Mouse (Mus musculus): ENCODE measurements around the gene 1700023F06Rik. TPM values are rescaled to one million over a fixed set of nuclear protein-coding genes. Genes with fewer than 3 reads are reported as not detected.

1700023F06Rik gene
- polyA plus RNA-seq, 1 experiment from 2014 or later, result 0.88 TPM

GRCm38 (mm10) chr11:103174891-103175391 lies 33.4 kb downstream of the 1700023F06Rik start:
- no peak overlapping the region for H3K4me2 ChIP-seq (ENCODE audit: low read length)
- DNase-seq (no peak), ATAC-seq (ENCODE audit: low FRiP score, low TSS enrichment) (no peak)
- no peaks in the 10 kb centered on the region for H3K9me3 ChIP-seq (ENCODE audit: control insufficient read depth, low read length)
- no peaks in the 10 kb centered on the region for H3K36me3 ChIP-seq (ENCODE audit: control insufficient read depth, insufficient read depth, low read length)
- H3K4me1 ChIP-seq (ENCODE audit: control insufficient read depth, insufficient read depth, low read length), result peaks cover 11% of the 10 kb centered on the region
- H3K4me3 ChIP-seq (replicated peaks; ENCODE audit: low read depth, low read length), result no peak overlapping the region
- no peak overlapping the region for H3K27ac ChIP-seq (replicated peaks; ENCODE audit: low read depth, low read length)
- 44% methylated on average over 8 of the region's 8 CpGs for WGBS
- no peak overlapping the region for H3K9ac ChIP-seq (replicated peaks; ENCODE audit: low read length)
- H3K27me3 ChIP-seq (ENCODE audit: control insufficient read depth, insufficient read depth, low read length), result peaks cover 17% of the 10 kb centered on the region

- ATAC-seq (ENCODE audit: low FRiP score, low TSS enrichment), result no peak
- WGBS, result 78% methylated on average over 5 of the region's 5 CpGs
- H3K9ac ChIP-seq (replicated peaks; ENCODE audit: low read length), result no peak overlapping the region
These were observed 33.9 kb downstream of the 1700023F06Rik start for GRCm38 (mm10) chr11:103174411-103174832.

DNA sequence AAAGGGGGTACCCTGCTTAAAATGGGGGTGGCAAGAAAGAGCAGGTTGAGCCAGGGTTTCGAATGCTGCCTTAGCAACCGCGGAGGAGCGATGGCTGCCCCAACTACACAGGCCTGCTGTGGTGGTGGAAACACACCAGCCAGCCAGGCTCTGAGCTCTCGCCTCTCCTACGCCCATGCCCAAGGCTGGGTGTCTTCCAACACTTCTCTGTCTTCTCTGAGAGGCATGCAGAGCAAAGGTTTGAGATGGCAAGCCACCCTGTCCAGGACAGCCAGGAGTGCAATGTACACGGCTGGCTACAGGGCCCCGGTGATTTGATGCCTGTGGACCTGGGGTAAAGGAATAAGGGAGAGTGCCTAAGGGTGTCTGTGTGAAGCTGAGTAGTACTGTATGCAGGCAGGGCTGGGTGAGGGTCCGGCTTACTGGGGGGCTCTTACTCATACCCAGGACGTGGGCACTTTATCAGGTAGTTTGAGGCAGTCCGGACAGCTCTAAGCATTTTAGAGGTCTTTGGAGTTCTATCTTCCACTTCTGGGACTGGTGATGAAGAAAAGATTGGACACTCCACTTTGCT lies 34.5 kb downstream of the 1700023F06Rik start:
- no peak for ATAC-seq (ENCODE audit: low FRiP score, low TSS enrichment)
- no peaks in the 10 kb centered on the region for H3K36me3 ChIP-seq (ENCODE audit: control insufficient read depth, insufficient read depth, low read length)
- H3K4me2 ChIP-seq (ENCODE audit: low read length), result no peak overlapping the region
- H3K4me1 ChIP-seq (ENCODE audit: control insufficient read depth, insufficient read depth, low read length), result peaks cover 17% of the 10 kb centered on the region
- H3K9ac ChIP-seq (replicated peaks; ENCODE audit: low read length), result no peak overlapping the region
- no peak overlapping the region for H3K27ac ChIP-seq (replicated peaks; ENCODE audit: low read depth, low read length)
- H3K9me3 ChIP-seq (ENCODE audit: control insufficient read depth, low read length), result no peaks in the 10 kb centered on the region
- DNase-seq, result no peak
- peaks cover 17% of the 10 kb centered on the region for H3K27me3 ChIP-seq (ENCODE audit: control insufficient read depth, insufficient read depth, low read length)
- no peak overlapping the region for H3K4me3 ChIP-seq (replicated peaks; ENCODE audit: low read depth, low read length)
- 93% methylated on average over 11 of the region's 11 CpGs for WGBS

More at GRCm38 (mm10) chr11:103174411-103174832, 33.9 kb downstream of the 1700023F06Rik start:
- H3K4me3 ChIP-seq (replicated peaks; ENCODE audit: low read depth, low read length), result no peak overlapping the region
- no peak overlapping the region for H3K27ac ChIP-seq (replicated peaks; ENCODE audit: low read depth, low read length)
- H3K9me3 ChIP-seq (ENCODE audit: control insufficient read depth, low read length), result no peaks in the 10 kb centered on the region
- H3K36me3 ChIP-seq (ENCODE audit: control insufficient read depth, insufficient read depth, low read length), result no peaks in the 10 kb centered on the region
- peaks cover 16% of the 10 kb centered on the region for H3K4me1 ChIP-seq (ENCODE audit: control insufficient read depth, insufficient read depth, low read length)
- DNase-seq, result no peak
- no peak overlapping the region for H3K4me2 ChIP-seq (ENCODE audit: low read length)
- peaks cover 17% of the 10 kb centered on the region for H3K27me3 ChIP-seq (ENCODE audit: control insufficient read depth, insufficient read depth, low read length)

GRCm38 (mm10) chr11:103173041-103173770 lies 35.2 kb downstream of the 1700023F06Rik start:
- no peak for ATAC-seq (ENCODE audit: low FRiP score, low TSS enrichment)
- no peak overlapping the region for H3K4me2 ChIP-seq (ENCODE audit: low read length)
- H3K9me3 ChIP-seq (ENCODE audit: control insufficient read depth, low read length), result no peaks in the 10 kb centered on the region
- H3K27me3 ChIP-seq (ENCODE audit: control insufficient read depth, insufficient read depth, low read length), result peaks cover 17% of the 10 kb centered on the region
- H3K9ac ChIP-seq (replicated peaks; ENCODE audit: low read length), result no peak overlapping the region
- H3K4me1 ChIP-seq (ENCODE audit: control insufficient read depth, insufficient read depth, low read length), result peaks cover 17% of the 10 kb centered on the region
- no peak overlapping the region for H3K4me3 ChIP-seq (replicated peaks; ENCODE audit: low read depth, low read length)
- H3K36me3 ChIP-seq (ENCODE audit: control insufficient read depth, insufficient read depth, low read length), result no peaks in the 10 kb centered on the region
- H3K27ac ChIP-seq (replicated peaks; ENCODE audit: low read depth, low read length), result no peak overlapping the region
- whole genome bisulfite sequencing, result 83% methylated on average over 7 of the region's 7 CpGs
- no peak for DNase-seq

DNA sequence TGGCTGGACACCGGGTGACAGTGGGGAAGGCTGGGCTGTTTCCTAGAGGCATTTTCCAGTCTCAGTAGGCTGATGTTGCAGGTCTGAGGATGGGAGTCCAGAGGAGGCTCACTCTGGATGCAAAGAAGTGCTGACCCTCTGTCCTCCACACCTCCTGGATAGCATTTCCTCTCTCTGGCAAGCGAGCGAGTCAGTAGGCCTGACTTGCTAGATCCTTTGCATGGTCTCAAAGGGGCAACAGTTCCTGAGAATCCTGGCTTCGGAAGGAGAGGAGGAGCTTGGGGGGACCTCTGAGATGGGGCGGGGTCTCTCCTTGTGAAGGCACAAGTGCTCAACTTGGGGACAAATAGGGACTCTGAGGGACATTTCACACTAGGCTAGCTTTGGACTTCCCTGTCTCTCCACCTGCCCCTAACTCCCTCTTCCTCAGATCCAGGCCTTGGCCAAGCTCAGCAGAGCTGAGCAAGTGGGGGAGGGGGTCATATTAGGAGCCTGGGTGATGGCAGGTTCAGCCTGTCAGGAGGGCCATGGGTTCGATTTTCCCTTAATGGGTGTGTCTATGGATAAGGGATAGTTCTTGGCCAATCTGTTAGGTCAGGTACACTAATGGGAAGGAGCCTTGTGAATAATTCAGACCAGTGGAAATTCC lies 35.8 kb downstream of the 1700023F06Rik start:
- H3K4me2 ChIP-seq (ENCODE audit: low read length), result peak overlapping the region; percentile 78
- no peak for ATAC-seq (ENCODE audit: low FRiP score, low TSS enrichment)

GRCm38 (mm10) chr11:103171703-103172391 lies 36.5 kb downstream of the 1700023F06Rik start:
- DNase-seq, result peak; percentile 29
- H3K27me3 ChIP-seq (ENCODE audit: control insufficient read depth, insufficient read depth, low read length), result peaks cover 17% of the 10 kb centered on the region
- WGBS, result 50% methylated on average over 9 of the region's 9 CpGs
- no peak for ATAC-seq (ENCODE audit: low FRiP score, low TSS enrichment)
- peak overlapping the region; percentile 67 for H3K4me3 ChIP-seq (replicated peaks; ENCODE audit: low read depth, low read length)
- H3K4me2 ChIP-seq (ENCODE audit: low read length), result peak overlapping the region; percentile 78
- H3K4me1 ChIP-seq (ENCODE audit: control insufficient read depth, insufficient read depth, low read length), result peaks cover 17% of the 10 kb centered on the region
- H3K36me3 ChIP-seq (ENCODE audit: control insufficient read depth, insufficient read depth, low read length), result no peaks in the 10 kb centered on the region
- H3K9me3 ChIP-seq (ENCODE audit: control insufficient read depth, low read length), result no peaks in the 10 kb centered on the region
- no peak overlapping the region for H3K27ac ChIP-seq (replicated peaks; ENCODE audit: low read depth, low read length)
- H3K9ac ChIP-seq (replicated peaks; ENCODE audit: low read length), result peak overlapping the region; percentile 75; the same call in 1 of the 2 replicates

More for the DNA sequence above, 35.8 kb downstream of the 1700023F06Rik start:
- H3K27ac ChIP-seq (replicated peaks; ENCODE audit: low read depth, low read length), result no peak overlapping the region
- no peaks in the 10 kb centered on the region for H3K9me3 ChIP-seq (ENCODE audit: control insufficient read depth, low read length)
- H3K36me3 ChIP-seq (ENCODE audit: control insufficient read depth, insufficient read depth, low read length), result no peaks in the 10 kb centered on the region
- peaks cover 17% of the 10 kb centered on the region for H3K27me3 ChIP-seq (ENCODE audit: control insufficient read depth, insufficient read depth, low read length)
- H3K9ac ChIP-seq (replicated peaks; ENCODE audit: low read length), result no peak overlapping the region
- DNase-seq, result no peak
- 71% methylated on average over 6 of the region's 6 CpGs for WGBS
- H3K4me1 ChIP-seq (ENCODE audit: control insufficient read depth, insufficient read depth, low read length), result peaks cover 17% of the 10 kb centered on the region
- H3K4me3 ChIP-seq (replicated peaks; ENCODE audit: low read depth, low read length), result 0 out of 2 replicates have a peak overlapping the region, but pooled peaks have one; percentile 67

- Histone ChIP-seq H3K36me3 (ENCODE audit: control insufficient read depth, insufficient read depth, low read length) (no peaks in the 10 kb centered on the region), H3K4me2 (ENCODE audit: low read length) (peak overlapping the region; percentile 78), H3K9ac (replicated peaks; ENCODE audit: low read length) (peak overlapping the region; percentile 75), H3K4me1 (ENCODE audit: control insufficient read depth, insufficient read depth, low read length) (peaks cover 17% of the 10 kb centered on the region), H3K27me3 (ENCODE audit: control insufficient read depth, insufficient read depth, low read length) (peaks cover 17% of the 10 kb centered on the region), H3K27ac (replicated peaks; ENCODE audit: low read depth, low read length) (no peak overlapping the region), H3K4me3 (replicated peaks; ENCODE audit: low read depth, low read length) (peak overlapping the region; percentile 67), H3K9me3 (ENCODE audit: control insufficient read depth, low read length) (no peaks in the 10 kb centered on the region)
- ATAC-seq (ENCODE audit: low FRiP score, low TSS enrichment), result no peak
- WGBS, result under 1% methylated on average over 23 of the region's 23 CpGs
- no peak for DNase-seq
These were observed 37.1 kb downstream of the 1700023F06Rik start for GRCm38 (mm10) chr11:103171286-103171620.

DNA sequence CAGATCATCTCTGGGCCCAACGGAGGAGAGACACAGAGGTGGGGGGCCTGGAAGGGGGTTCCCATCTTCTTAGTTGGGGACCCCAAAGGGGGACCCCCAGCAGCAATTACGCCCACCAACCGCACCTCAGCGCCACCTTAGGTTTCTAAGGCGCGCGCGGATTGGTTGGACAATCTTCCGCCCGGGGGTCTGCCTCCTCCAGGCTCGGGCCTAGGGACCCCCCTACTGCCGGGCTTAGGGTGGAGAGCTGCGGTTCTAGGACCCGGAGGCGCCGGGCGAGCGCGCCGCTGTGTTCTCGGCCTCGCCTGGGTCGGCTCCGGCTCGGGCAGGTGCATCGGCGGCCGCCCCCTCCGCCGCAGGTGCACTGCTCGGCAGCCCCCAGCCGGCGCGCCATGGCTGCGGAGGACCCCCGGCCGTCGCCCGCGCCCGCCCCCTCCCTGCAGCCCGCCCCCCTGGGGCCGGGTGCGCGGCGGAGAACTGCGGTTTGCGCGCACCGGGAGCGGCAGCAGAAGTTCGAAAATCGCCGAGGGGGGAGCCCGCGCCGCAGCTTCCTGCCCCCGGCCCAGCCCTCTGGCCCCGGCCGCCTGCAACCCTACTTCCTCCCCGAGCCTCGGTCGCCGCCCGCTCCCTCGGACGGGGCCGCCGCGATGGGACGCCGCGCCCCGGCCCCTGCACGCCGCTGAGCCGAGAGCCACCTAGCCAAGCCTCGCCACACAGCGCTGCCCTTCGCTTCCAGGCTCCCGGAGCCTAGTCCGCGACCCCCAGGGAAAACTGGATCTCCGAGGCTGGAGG lies 37.7 kb downstream of the 1700023F06Rik start, which contains the start of gene Fmnl1:
Gene Fmnl1, plus strand, starts transcription at position 614 of the 792 bp plus-strand sequence.
- peak within 1 kb of the TSS; percentile 75 for H3K9ac ChIP-seq (replicated peaks; ENCODE audit: low read length)
- peak within 1 kb of the TSS; percentile 63 for H3K27ac ChIP-seq (replicated peaks; ENCODE audit: low read depth, low read length)
- H3K4me3 ChIP-seq (replicated peaks; ENCODE audit: low read depth, low read length), result peak within 1 kb of the TSS; percentile 67
- H3K27me3 ChIP-seq (ENCODE audit: control insufficient read depth, insufficient read depth, low read length), result peaks cover 17% of the 10 kb centered on the region
- H3K4me2 ChIP-seq (ENCODE audit: low read length), result peak within 1 kb of the TSS; percentile 78
- peak; percentile 80; the same call in 1 of the 2 replicates for ATAC-seq (ENCODE audit: low FRiP score, low TSS enrichment)
- WGBS, result under 1% methylated on average over 74 of the region's 84 CpGs
- no peaks in the 10 kb centered on the region for H3K9me3 ChIP-seq (ENCODE audit: control insufficient read depth, low read length)
- no peaks in the 10 kb centered on the region for H3K36me3 ChIP-seq (ENCODE audit: control insufficient read depth, insufficient read depth, low read length)
- peaks cover 17% of the 10 kb centered on the region for H3K4me1 ChIP-seq (ENCODE audit: control insufficient read depth, insufficient read depth, low read length)
- peak; percentile 85 for DNase-seq
